Mouse (Mus musculus) thymus, adult 18-20 months (tissue): ENCODE results near the gene Pdk4.

ENCODE experiments used
- DNase-seq, 2 experiments: peaks; one replicate each; pipeline ENCODE4 v3.0.0; 2022; ENCODE audit warnings: mixed read lengths in 2 of 2

Gene Pdk4

GRCm38 (mm10) chr6:5443104-5443863, 52.8 kb downstream of the Pdk4 start:
- no peak for DNase-seq

GRCm38 (mm10) chr6:5442316-5443085, 53.6 kb downstream of the Pdk4 start:
- no peak for DNase-seq

GRCm38 (mm10) chr6:5441221-5441620, 54.9 kb downstream of the Pdk4 start:
- DNase-seq: no peak

- no peak for DNase-seq
These were observed 58.4 kb downstream of the Pdk4 start for GRCm38 (mm10) chr6:5437757-5438156.

GRCm38 (mm10) chr6:5433887-5434286, 62.2 kb downstream of the Pdk4 start:
- DNase-seq: no peak
